Mouse (Mus musculus) forebrain, embryonic 11.5 days (tissue): ENCODE measurements around the gene Gm11627. TPM values are rescaled to one million over a fixed set of nuclear protein-coding genes. Genes with fewer than 3 reads are reported as not detected.
"Not testable (repeated sequence)": the region's sequence is repeated elsewhere in the genome, so short reads cannot be mapped to it uniquely, and the experiment has no call there.

Experiments used
- ATAC-seq: fragments of 200-750 bp; cut with Nextera tagmentation; replicated peaks from 2 replicates; pipeline ENCODE4 v1.8.0; 2017; ENCODE audit warnings: moderate TSS enrichment; ENCODE audit not compliant: low FRiP score
- DNase-seq: peaks from one replicate; pipeline ENCODE4 v3.0.0-alpha.2; 2017; ENCODE audit warnings: low spot score
- H3K27ac ChIP-seq: fragments of 300-500 bp; sonication (generic); 2 replicates; pipeline ENCODE4 v1.5.1; 2014; ENCODE audit warnings: low read depth, low read length
- H3K27me3 ChIP-seq: fragments of 300-500 bp; sonication (generic); 2 replicates; pipeline ENCODE4 v1.6.1; 2014; ENCODE audit warnings: mild to moderate bottlenecking, low read length, mixed read lengths; ENCODE audit not compliant: control insufficient read depth, insufficient read depth
- H3K36me3 ChIP-seq: fragments of 300-500 bp; sonication (generic); 2 replicates; pipeline ENCODE4 v1.6.1; 2014; ENCODE audit warnings: mild to moderate bottlenecking, low read length, moderate library complexity, mixed read lengths; ENCODE audit not compliant: control insufficient read depth, insufficient read depth
- H3K4me1 ChIP-seq: fragments of 300-500 bp; sonication (generic); replicated peaks from 2 replicates; pipeline ENCODE4 v1.6.1; 2014; ENCODE audit warnings: low read length, mixed read lengths; ENCODE audit not compliant: control insufficient read depth, insufficient read depth
- H3K4me2 ChIP-seq: fragments of 300-500 bp; sonication (generic); 2 replicates; pipeline ENCODE4 v1.6.1; 2014; ENCODE audit warnings: low read depth, mild to moderate bottlenecking, low read length, moderate library complexity, mixed read lengths; ENCODE audit not compliant: severe bottlenecking
- H3K4me3 ChIP-seq: fragments of 300-500 bp; sonication (generic); 2 replicates; pipeline ENCODE4 v1.5.1; 2014; ENCODE audit warnings: low read depth, low read length
- H3K9ac ChIP-seq: fragments of 300-500 bp; sonication (generic); 2 replicates; pipeline ENCODE4 v1.6.1; 2014; ENCODE audit warnings: low read length
- H3K9me3 ChIP-seq: fragments of 300-500 bp; sonication (generic); 2 replicates; pipeline ENCODE4 v1.6.1; 2016; ENCODE audit warnings: low read length, mixed read lengths; ENCODE audit not compliant: control insufficient read depth
- WGBS: fragments of 180-500 bp; shearing (Covaris S2); extraction: QIAGEN DNeasy Blood & Tissue Kit; methylation state at CpG from one replicate; pipeline ENCODE4 v1.1.7; 2014; 5-methylcytosine and 5-hydroxymethylcytosine counted together
- polyA plus RNA-seq: library from polyadenylated mRNA; unstranded; fragments of >200 nt; fragmentation: Nextera tagmentation; extraction: Ambion mirVana; gene quantifications from 2 replicates; pipeline ENCODE4 v1.2.1, GENCODE M21; 2014

Gm11627 gene
- polyA plus RNA-seq, 1 experiment from 2014 or later: 13.8 TPM

DNA sequence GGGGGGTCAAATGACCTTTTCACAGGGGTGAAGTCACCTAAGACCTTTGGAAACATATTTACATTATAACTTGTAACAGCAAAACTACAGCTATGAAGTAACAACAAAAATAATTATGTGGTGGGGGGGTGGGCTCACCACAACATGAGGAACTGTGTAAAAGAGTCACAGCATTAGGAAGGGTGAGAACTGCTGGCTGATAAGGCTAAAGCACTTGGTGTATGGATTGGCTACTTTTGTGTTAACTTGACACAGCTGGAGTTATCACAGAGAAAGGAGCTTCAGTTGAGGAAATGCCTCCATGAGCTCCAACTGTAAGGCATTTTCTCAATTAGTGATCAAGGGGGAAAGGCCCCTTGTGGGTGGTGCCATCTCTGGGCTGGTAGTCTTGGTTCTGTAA is 39.0 kb downstream of the Gm11627 start:
- H3K4me2 ChIP-seq, H3K4me1 ChIP-seq, H3K27me3 ChIP-seq, ATAC-seq, H3K36me3 ChIP-seq, H3K9ac ChIP-seq, H3K9me3 ChIP-seq, H3K27ac ChIP-seq, DNase-seq, H3K4me3 ChIP-seq: not testable (repeated sequence)

DNA sequence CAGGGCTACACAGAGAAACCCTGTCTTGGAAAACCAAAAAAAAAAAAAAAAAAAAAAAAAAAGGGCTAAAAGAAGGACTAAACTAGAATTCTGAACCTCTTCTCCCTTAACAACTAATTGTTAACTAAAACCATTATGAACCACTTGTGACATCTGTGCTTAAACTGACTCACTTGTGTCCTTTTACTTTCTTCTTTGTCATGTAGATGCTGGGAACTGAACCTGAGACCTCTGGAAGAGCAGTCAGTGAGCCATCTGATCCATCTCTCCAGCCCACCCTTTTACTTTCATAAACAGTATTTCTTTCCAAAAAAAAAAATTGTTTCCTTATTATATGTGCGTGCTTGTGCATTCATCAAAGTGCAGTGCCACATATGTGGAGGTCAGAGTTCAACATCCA is 39.6 kb downstream of the Gm11627 start:
- H3K9ac ChIP-seq: no peak overlapping the region
- 90% methylated on average over 1 of the region's 1 CpGs for WGBS
- DNase-seq (no peak), ATAC-seq (no peak)
- H3K9me3 ChIP-seq: no peaks in the 10 kb centered on the region
- no peaks in the 10 kb centered on the region for H3K36me3 ChIP-seq
- H3K4me3 ChIP-seq: no peak overlapping the region
- H3K27me3 ChIP-seq: no peaks in the 10 kb centered on the region
- H3K27ac ChIP-seq: no peak overlapping the region
- no peaks in the 10 kb centered on the region for H3K4me1 ChIP-seq
- H3K4me2 ChIP-seq: no peak overlapping the region

GRCm38 (mm10) chr11:102536210-102536609 is 43.1 kb downstream of the Gm11627 start:
- DNase-seq (no peak), ATAC-seq (no peak)
- no peaks in the 10 kb centered on the region for H3K9me3 ChIP-seq
- H3K4me1 ChIP-seq: no peaks in the 10 kb centered on the region
- no peak overlapping the region for H3K9ac ChIP-seq
- H3K4me3 ChIP-seq: no peak overlapping the region
- no peak overlapping the region for H3K27ac ChIP-seq
- WGBS: 55% methylated on average over 3 of the region's 3 CpGs
- no peaks in the 10 kb centered on the region for H3K36me3 ChIP-seq
- H3K27me3 ChIP-seq: no peaks in the 10 kb centered on the region
- H3K4me2 ChIP-seq: no peak overlapping the region

DNA sequence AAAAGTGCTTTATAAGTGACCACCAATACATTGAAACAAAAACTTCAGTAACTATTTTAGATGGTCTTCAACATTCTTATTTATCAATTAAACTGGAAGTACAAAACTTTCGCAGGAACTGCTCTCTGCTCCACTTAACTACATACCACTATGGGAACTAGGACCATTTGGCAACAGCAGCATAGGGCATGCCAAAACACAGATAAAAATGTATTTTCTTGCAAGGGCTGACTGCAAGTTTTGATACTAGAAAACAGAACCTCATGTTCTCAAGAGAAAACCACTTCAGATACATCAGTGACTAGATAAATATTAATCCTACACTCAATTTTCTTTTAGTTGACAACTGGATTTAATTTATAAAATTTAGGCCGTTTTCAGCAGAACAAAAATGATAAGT is 45.2 kb downstream of the Gm11627 start:
- Histone ChIP-seq H3K27ac (no peak overlapping the region), H3K4me3 (no peak overlapping the region), H3K36me3 (no peaks in the 10 kb centered on the region), H3K4me1 (no peaks in the 10 kb centered on the region), H3K9me3 (no peaks in the 10 kb centered on the region), H3K27me3 (no peaks in the 10 kb centered on the region), H3K9ac (no peak overlapping the region), H3K4me2 (no peak overlapping the region)
- ATAC-seq (no peak), DNase-seq (no peak)
- WGBS: 92% methylated on average over 2 of the region's 2 CpGs

GRCm38 (mm10) chr11:102531425-102531824 is 47.8 kb downstream of the Gm11627 start:
- Histone ChIP-seq H3K36me3 (no peaks in the 10 kb centered on the region; the same call in 1 of the 2 replicates), H3K9me3 (no peaks in the 10 kb centered on the region)
- WGBS: 77% methylated on average over 5 of the region's 5 CpGs

More at GRCm38 (mm10) chr11:102531425-102531824, 47.8 kb downstream of the Gm11627 start:
- Histone ChIP-seq H3K4me2 (no peak overlapping the region), H3K9ac (no peak overlapping the region), H3K27me3 (no peaks in the 10 kb centered on the region), H3K27ac (no peak overlapping the region), H3K4me1 (no peaks in the 10 kb centered on the region), H3K4me3 (no peak overlapping the region)
- no peak for ATAC-seq
- no peak for DNase-seq

Other genes with a start within 250 kb of the Gm11627 start
- gene Slc4a1, start 213.3 kb downstream of the Gm11627 start, polyA plus RNA-seq: 33.8 and 36.8 TPM in 2 replicates
- 33.1 and 35.4 TPM in 2 replicates for gene Rundc3a, start 186.1 kb downstream of the Gm11627 start, polyA plus RNA-seq
- 196 and 214 TPM in 2 replicates for gene Slc25a39, start 171.5 kb downstream of the Gm11627 start, polyA plus RNA-seq
- 65.7 and 72.8 TPM in 2 replicates for gene Grn, start 149.1 kb downstream of the Gm11627 start, polyA plus RNA-seq
- gene Fam171a2, start 131.8 kb downstream of the Gm11627 start, polyA plus RNA-seq: 11.0 and 11.2 TPM in 2 replicates
- gene Itga2b, start 109.3 kb downstream of the Gm11627 start, polyA plus RNA-seq: 5.0 and 7.4 TPM in 2 replicates
- 52.4 and 54.5 TPM in 2 replicates for gene Gpatch8, start 23.1 kb downstream of the Gm11627 start, polyA plus RNA-seq
- gene Fzd2, start 24.9 kb upstream of the Gm11627 start, polyA plus RNA-seq: 45.2 and 46.3 TPM in 2 replicates
- 0.15 and 0.24 TPM in 2 replicates for gene Meioc, start 84.3 kb upstream of the Gm11627 start, polyA plus RNA-seq
- gene Ccdc43, start 118.3 kb upstream of the Gm11627 start, polyA plus RNA-seq: 52.0 and 62.1 TPM in 2 replicates
- gene Adam11, start 182.0 kb upstream of the Gm11627 start, polyA plus RNA-seq: 11.7 and 14.0 TPM in 2 replicates
- 95.7 and 96.1 TPM in 2 replicates for gene Gjc1, start 240.2 kb upstream of the Gm11627 start, polyA plus RNA-seq